Mouse (Mus musculus): ENCODE data around the gene Camta1.

Camta1 gene

GRCm38 (mm10) chr4:151666411-151666901 is 195.2 kb downstream of the Camta1 start:
- no peak for DNase-seq

GRCm38 (mm10) chr4:151661486-151661885 is 200.2 kb downstream of the Camta1 start:
- no peak for DNase-seq

- DNase-seq = no peak
Observed at GRCm38 (mm10) chr4:151656427-151656826, 205.2 kb downstream of the Camta1 start.

- no peak for DNase-seq
Observed at GRCm38 (mm10) chr4:151655637-151656385, 205.9 kb downstream of the Camta1 start.

GRCm38 (mm10) chr4:151655227-151655626 is 206.4 kb downstream of the Camta1 start:
- DNase-seq = no peak

GRCm38 (mm10) chr4:151642418-151642817 is 219.3 kb downstream of the Camta1 start:
- DNase-seq = no peak

GRCm38 (mm10) chr4:151640971-151641370 is 220.7 kb downstream of the Camta1 start:
- no peak for DNase-seq

- no peak for DNase-seq
Observed at GRCm38 (mm10) chr4:151638941-151639340, 222.7 kb downstream of the Camta1 start.

- no peak for DNase-seq
Observed at GRCm38 (mm10) chr4:151637348-151637747, 224.3 kb downstream of the Camta1 start.

- DNase-seq = no peak
Observed at GRCm38 (mm10) chr4:151634771-151635170, 226.9 kb downstream of the Camta1 start.

GRCm38 (mm10) chr4:151633795-151634194 is 227.9 kb downstream of the Camta1 start:
- DNase-seq = no peak

- DNase-seq = no peak
Observed at GRCm38 (mm10) chr4:151632321-151632720, 229.4 kb downstream of the Camta1 start.

GRCm38 (mm10) chr4:151630664-151631063 is 231.0 kb downstream of the Camta1 start:
- no peak for DNase-seq

- no peak for DNase-seq
Observed at GRCm38 (mm10) chr4:151630231-151630630, 231.4 kb downstream of the Camta1 start.

- DNase-seq = no peak
Observed at GRCm38 (mm10) chr4:151619541-151620016, 242.1 kb downstream of the Camta1 start.

GRCm38 (mm10) chr4:151618420-151619310 is 243.0 kb downstream of the Camta1 start:
- DNase-seq = no peak

GRCm38 (mm10) chr4:151611621-151612020 is 250.1 kb downstream of the Camta1 start:
- DNase-seq = no peak

GRCm38 (mm10) chr4:151610266-151610665 is 251.4 kb downstream of the Camta1 start:
- peak; percentile 11 to 13 for DNase-seq

- no peak for DNase-seq
Observed at GRCm38 (mm10) chr4:151604907-151605306, 256.8 kb downstream of the Camta1 start.

GRCm38 (mm10) chr4:151604481-151604880 is 257.2 kb downstream of the Camta1 start:
- DNase-seq = peak; percentile 8 to 17

GRCm38 (mm10) chr4:151603586-151603985 is 258.1 kb downstream of the Camta1 start:
- DNase-seq = no peak

GRCm38 (mm10) chr4:151595116-151595515 is 266.6 kb downstream of the Camta1 start:
- no peak for DNase-seq

- no peak for DNase-seq
Observed at GRCm38 (mm10) chr4:151593042-151593441, 268.6 kb downstream of the Camta1 start.

Data from thymus, postnatal 36 days (tissue).